Mouse (Mus musculus): ENCODE measurements around the gene Ror2. TPM values are rescaled to one million over a fixed set of nuclear protein-coding genes. Genes with fewer than 3 reads are reported as not detected.

Gene Ror2
- polyA plus RNA-seq, 1 experiment, result 2.0 TPM

DNA sequence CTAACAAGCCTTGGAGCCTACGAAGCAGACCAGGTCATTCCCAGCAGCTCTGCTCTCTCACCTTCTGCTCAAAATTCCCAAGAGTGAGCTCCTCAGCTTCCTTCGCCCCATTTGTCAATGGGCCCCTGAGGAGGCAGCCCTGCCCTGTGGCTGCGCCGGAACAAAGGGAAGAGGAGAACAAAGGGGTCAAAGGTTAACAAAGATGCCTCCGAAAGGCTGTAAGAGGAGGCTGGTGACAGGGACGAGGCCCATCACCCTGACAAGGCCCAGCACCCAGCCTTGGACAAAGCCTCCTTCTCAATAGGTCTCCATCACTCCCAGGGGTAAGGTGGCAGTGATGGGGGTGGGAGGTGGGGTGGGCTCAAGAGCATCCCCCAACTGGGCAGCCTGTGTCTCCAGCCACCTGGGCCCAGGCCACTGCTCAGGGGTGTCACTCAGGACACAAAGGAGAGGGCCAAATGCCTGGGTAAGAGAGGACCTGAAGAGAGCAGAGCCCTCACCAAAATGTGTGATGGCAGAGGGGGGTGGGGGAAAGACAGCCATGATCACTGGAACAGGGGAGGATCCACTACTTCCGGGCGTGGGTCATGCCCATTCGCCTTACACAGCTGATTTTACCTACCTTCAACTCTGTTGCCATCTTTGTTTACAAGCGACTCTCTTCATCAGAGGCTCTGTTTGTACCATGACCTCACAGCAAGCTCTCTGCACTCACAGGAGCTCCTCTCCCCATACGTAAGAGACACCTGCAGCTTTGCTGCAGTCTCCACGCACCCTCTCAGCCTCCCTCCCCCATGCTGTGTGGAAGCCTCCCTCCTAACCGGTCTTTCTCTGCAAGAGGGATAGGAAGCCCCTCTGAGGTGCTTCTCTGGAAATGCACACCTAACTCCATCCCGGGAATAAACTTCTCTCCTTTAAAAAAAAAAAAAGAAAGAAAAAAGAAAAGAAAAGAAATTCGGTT is 51.8 kb downstream of the Ror2 start:
- H3K36me3 ChIP-seq (ENCODE audit: control insufficient read depth, insufficient read depth, low read length), result no peaks in the 10 kb centered on the region
- no peak overlapping the region for H3K4me3 ChIP-seq (ENCODE audit: control insufficient read depth, low read depth, low read length)
- H3K27me3 ChIP-seq (ENCODE audit: control insufficient read depth, insufficient read depth, low read length), result no peaks in the 10 kb centered on the region
- no peak for TF ChIP-seq POLR2A (IDR thresholded peaks at IDR 0.05; ENCODE audit: control insufficient read depth, low read depth, low read length)
- TF ChIP-seq CTCF (IDR thresholded peaks at IDR 0.05; ENCODE audit: control insufficient read depth, insufficient read depth, insufficient replicate concordance, low read depth, low read length), result no peak
- no peaks in the 10 kb centered on the region; the same call in 1 of the 2 replicates for H3K4me1 ChIP-seq (ENCODE audit: control insufficient read depth, insufficient read depth, low read length)
- H3K27ac ChIP-seq (ENCODE audit: control insufficient read depth, insufficient read depth, low read depth, low read length), result no peak overlapping the region

GRCm38 (mm10) chr13:53233381-53233780 is 52.5 kb downstream of the Ror2 start:
- Histone ChIP-seq H3K27me3 (ENCODE audit: control insufficient read depth, insufficient read depth, low read length) (no peaks in the 10 kb centered on the region), H3K4me3 (ENCODE audit: control insufficient read depth, low read depth, low read length) (no peak overlapping the region), H3K36me3 (ENCODE audit: control insufficient read depth, insufficient read depth, low read length) (no peaks in the 10 kb centered on the region), H3K27ac (ENCODE audit: control insufficient read depth, insufficient read depth, low read depth, low read length) (no peak overlapping the region), H3K4me1 (ENCODE audit: control insufficient read depth, insufficient read depth, low read length) (no peaks in the 10 kb centered on the region; the same call in 1 of the 2 replicates)
- TF ChIP-seq POLR2A (IDR thresholded peaks at IDR 0.05; ENCODE audit: control insufficient read depth, low read depth, low read length), result no peak

GRCm38 (mm10) chr13:53232419-53232818 is 53.5 kb downstream of the Ror2 start:
- no peaks in the 10 kb centered on the region for H3K36me3 ChIP-seq (ENCODE audit: control insufficient read depth, insufficient read depth, low read length)
- H3K4me3 ChIP-seq (ENCODE audit: control insufficient read depth, low read depth, low read length), result no peak overlapping the region
- TF ChIP-seq CTCF (IDR thresholded peaks at IDR 0.05; ENCODE audit: control insufficient read depth, insufficient read depth, insufficient replicate concordance, low read depth, low read length) (no peak), POLR2A (IDR thresholded peaks at IDR 0.05; ENCODE audit: control insufficient read depth, low read depth, low read length) (no peak)
- no peaks in the 10 kb centered on the region; the same call in 1 of the 2 replicates for H3K4me1 ChIP-seq (ENCODE audit: control insufficient read depth, insufficient read depth, low read length)
- H3K27ac ChIP-seq (ENCODE audit: control insufficient read depth, insufficient read depth, low read depth, low read length), result no peak overlapping the region
- H3K27me3 ChIP-seq (ENCODE audit: control insufficient read depth, insufficient read depth, low read length), result no peaks in the 10 kb centered on the region

- Histone ChIP-seq H3K27me3 (ENCODE audit: control insufficient read depth, insufficient read depth, low read length) (no peaks in the 10 kb centered on the region), H3K4me3 (ENCODE audit: control insufficient read depth, low read depth, low read length) (no peak overlapping the region), H3K27ac (ENCODE audit: control insufficient read depth, insufficient read depth, low read depth, low read length) (no peak overlapping the region), H3K36me3 (ENCODE audit: control insufficient read depth, insufficient read depth, low read length) (no peaks in the 10 kb centered on the region), H3K4me1 (ENCODE audit: control insufficient read depth, insufficient read depth, low read length) (no peaks in the 10 kb centered on the region; the same call in 1 of the 2 replicates)
- TF ChIP-seq POLR2A (IDR thresholded peaks at IDR 0.05; ENCODE audit: control insufficient read depth, low read depth, low read length) (no peak), CTCF (IDR thresholded peaks at IDR 0.05; ENCODE audit: control insufficient read depth, insufficient read depth, insufficient replicate concordance, low read depth, low read length) (no peak)
These were observed 55.3 kb downstream of the Ror2 start for GRCm38 (mm10) chr13:53230446-53231161.

DNA sequence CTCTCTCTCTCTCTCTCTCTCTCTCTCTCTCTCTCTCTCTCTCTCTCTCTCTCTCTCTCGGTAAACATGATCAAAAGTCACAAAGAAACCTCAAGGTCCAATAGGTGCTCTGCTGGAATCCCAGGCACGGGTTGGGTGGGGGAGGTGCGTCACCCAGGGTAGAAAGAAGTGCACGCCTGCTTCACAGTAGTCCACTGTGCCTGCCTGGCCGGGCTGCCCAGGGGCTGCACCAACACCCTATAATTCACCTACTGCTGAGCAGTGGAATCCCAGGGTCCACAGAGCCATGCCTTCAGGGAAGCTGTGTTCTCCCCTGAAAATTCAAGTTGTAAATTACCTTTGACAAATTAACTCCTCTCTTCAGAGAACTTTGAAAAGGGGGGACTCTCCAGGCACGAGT is 58.9 kb downstream of the Ror2 start:
- H3K27me3 ChIP-seq (ENCODE audit: control insufficient read depth, insufficient read depth, low read length), result no peaks in the 10 kb centered on the region
- H3K4me3 ChIP-seq (ENCODE audit: control insufficient read depth, low read depth, low read length), result no peak overlapping the region
- no peak overlapping the region for H3K27ac ChIP-seq (ENCODE audit: control insufficient read depth, insufficient read depth, low read depth, low read length)
- no peaks in the 10 kb centered on the region for H3K36me3 ChIP-seq (ENCODE audit: control insufficient read depth, insufficient read depth, low read length)
- H3K4me1 ChIP-seq (ENCODE audit: control insufficient read depth, insufficient read depth, low read length), result no peaks in the 10 kb centered on the region; the same call in none of the 2 replicates
- TF ChIP-seq CTCF (IDR thresholded peaks at IDR 0.05; ENCODE audit: control insufficient read depth, insufficient read depth, insufficient replicate concordance, low read depth, low read length) (no peak), POLR2A (IDR thresholded peaks at IDR 0.05; ENCODE audit: control insufficient read depth, low read depth, low read length) (no peak)

- H3K4me1 ChIP-seq (ENCODE audit: control insufficient read depth, insufficient read depth, low read length), result no peaks in the 10 kb centered on the region; the same call in 1 of the 2 replicates
- TF ChIP-seq CTCF (IDR thresholded peaks at IDR 0.05; ENCODE audit: control insufficient read depth, insufficient read depth, insufficient replicate concordance, low read depth, low read length), result no peak
- TF ChIP-seq POLR2A (IDR thresholded peaks at IDR 0.05; ENCODE audit: control insufficient read depth, low read depth, low read length), result no peak
- no peak overlapping the region for H3K27ac ChIP-seq (ENCODE audit: control insufficient read depth, insufficient read depth, low read depth, low read length)
- H3K36me3 ChIP-seq (ENCODE audit: control insufficient read depth, insufficient read depth, low read length), result no peaks in the 10 kb centered on the region
- no peak overlapping the region for H3K4me3 ChIP-seq (ENCODE audit: control insufficient read depth, low read depth, low read length)
- H3K27me3 ChIP-seq (ENCODE audit: control insufficient read depth, insufficient read depth, low read length), result no peaks in the 10 kb centered on the region
These were observed 59.5 kb downstream of the Ror2 start for GRCm38 (mm10) chr13:53226461-53226860.

- Histone ChIP-seq H3K36me3 (ENCODE audit: control insufficient read depth, insufficient read depth, low read length) (no peaks in the 10 kb centered on the region), H3K27me3 (ENCODE audit: control insufficient read depth, insufficient read depth, low read length) (no peaks in the 10 kb centered on the region), H3K4me3 (ENCODE audit: control insufficient read depth, low read depth, low read length) (no peak overlapping the region), H3K27ac (ENCODE audit: control insufficient read depth, insufficient read depth, low read depth, low read length) (no peak overlapping the region), H3K4me1 (ENCODE audit: control insufficient read depth, insufficient read depth, low read length) (no peaks in the 10 kb centered on the region; the same call in 1 of the 2 replicates)
- TF ChIP-seq CTCF (IDR thresholded peaks at IDR 0.05; ENCODE audit: control insufficient read depth, insufficient read depth, insufficient replicate concordance, low read depth, low read length), result no peak
- TF ChIP-seq POLR2A (IDR thresholded peaks at IDR 0.05; ENCODE audit: control insufficient read depth, low read depth, low read length), result no peak
These were observed 60.0 kb downstream of the Ror2 start for GRCm38 (mm10) chr13:53225925-53226324.
